Mouse (Mus musculus) spleen, postnatal 36 days (tissue): ENCODE results near the gene Gm20835.
"Not testable (repeated sequence)": the region's sequence is repeated elsewhere in the genome, so short reads cannot be mapped to it uniquely, and the experiment has no call there.

Experiments
- DNase-seq, 2 experiments: peaks; one replicate each; pipeline ENCODE4 v3.0.0; 2022; ENCODE audit warnings: low spot score in 2 of 2, mixed read lengths in 1 of 2

Gm20835 gene

DNA sequence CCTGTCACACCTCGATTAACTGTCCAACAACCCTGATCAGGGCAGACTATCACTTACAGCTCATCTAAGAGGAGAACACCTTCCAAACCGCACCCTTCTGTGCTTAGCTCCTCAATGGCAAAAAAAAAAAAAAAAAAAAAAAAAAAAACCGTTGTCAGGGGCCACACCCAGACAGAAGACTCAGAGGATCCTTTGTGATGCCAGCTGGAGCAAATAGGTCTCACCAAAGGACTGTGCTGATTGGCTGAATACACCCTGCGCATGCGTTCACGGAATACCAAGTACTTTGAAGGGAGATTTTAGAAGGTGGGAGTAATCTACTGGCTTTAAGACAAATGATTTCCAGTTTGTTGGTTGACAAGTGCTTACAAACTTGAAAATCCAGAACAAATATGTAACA, at the start of gene Gm20835:
TSS of gene Gm20835 (minus strand) at position 101 of the 400 bp plus-strand sequence.
- DNase-seq: not testable (repeated sequence)
